Mouse (Mus musculus) lung, postnatal 10 days (tissue): Measurements from ENCODE around the gene Neurl1a.
"Not testable (repeated sequence)": the region's sequence is repeated elsewhere in the genome, so short reads cannot be mapped to it uniquely, and the experiment has no call there.

Experiments used
- DNase-seq: peaks from one replicate; pipeline ENCODE4 v3.0.0; 2021

Neurl1a gene

GRCm38 (mm10) chr19:47178431-47179271, at the start of gene Neurl1a:
TSS of gene Neurl1a (plus strand) at chr19:47178820.
- peak; percentile 39 for DNase-seq

GRCm38 (mm10) chr19:47128835-47129234, 49.8 kb upstream of the Neurl1a start:
- DNase-seq, result no peak

GRCm38 (mm10) chr19:47130551-47131125, 48.0 kb upstream of the Neurl1a start:
- DNase-seq, result no peak

- DNase-seq, result no peak
Measured at GRCm38 (mm10) chr19:47133161-47133560, 45.5 kb upstream of the Neurl1a start.

DNA sequence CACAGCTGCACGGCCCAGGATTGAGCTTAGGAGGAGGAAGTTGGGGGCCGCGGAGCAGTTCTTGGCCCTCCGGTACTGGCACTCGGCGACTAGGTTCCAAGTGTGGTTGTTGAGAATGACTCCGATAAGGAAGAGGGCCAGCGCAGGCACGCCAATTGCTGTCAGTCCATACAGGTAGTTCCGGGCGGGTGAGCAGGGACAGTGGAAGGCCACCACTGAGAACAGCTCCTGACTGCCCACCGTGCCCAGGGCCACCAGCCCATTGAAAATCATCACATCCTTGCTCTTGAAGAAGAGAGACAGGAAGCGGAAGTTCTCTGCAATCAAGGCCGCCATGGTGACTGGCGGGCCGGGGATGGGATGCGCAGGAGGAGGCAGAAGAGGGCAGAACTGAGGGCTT, 43.1 kb upstream of the Neurl1a start:
- DNase-seq, result no peak

DNA sequence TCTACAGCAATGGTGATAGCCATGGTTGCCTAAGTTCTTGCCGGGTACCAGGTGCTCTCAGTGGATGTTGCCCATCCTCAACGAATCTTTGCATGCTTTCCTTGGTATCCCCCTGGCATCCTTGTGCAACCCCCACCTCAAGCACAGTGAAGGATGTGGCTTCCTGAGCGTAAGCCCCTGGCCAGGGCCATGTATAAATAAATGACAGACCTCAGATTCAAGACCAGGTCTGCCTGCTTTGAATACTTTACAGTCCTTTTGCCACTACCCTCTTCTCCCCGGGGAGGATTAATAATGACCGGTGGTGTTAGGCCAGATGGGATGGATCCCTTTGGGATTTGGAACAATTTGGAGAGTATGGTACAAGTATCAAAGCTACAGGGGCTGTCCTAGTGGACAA, 42.5 kb upstream of the Neurl1a start:
- no peak for DNase-seq

DNA sequence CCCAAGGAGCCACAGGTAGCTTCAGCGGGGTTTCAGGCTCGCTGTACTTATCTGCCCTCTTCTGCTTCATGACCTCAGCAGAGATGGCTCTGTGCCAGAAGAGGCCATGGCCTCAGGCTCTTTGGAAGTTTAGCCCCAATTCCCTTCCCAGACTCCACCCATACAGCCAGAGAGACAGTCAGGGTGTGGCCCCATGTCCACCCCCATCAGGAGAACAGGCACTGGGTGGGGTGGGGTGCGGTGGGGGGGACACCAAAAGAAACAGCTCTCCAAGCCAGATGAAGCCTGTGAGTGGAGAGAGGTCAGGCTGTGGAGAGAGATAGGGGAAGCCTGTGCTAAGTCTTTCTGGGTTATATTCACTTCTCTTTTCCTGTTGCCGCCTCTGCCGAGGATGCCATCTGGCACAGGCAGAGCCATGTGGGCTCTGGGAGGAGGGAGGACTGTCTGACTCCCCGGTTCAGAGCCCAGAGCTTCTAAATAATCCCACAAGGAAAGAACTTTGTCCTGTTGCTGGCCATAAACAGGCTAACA, 41.5 kb upstream of the Neurl1a start:
- peak; percentile 68 for DNase-seq

DNA sequence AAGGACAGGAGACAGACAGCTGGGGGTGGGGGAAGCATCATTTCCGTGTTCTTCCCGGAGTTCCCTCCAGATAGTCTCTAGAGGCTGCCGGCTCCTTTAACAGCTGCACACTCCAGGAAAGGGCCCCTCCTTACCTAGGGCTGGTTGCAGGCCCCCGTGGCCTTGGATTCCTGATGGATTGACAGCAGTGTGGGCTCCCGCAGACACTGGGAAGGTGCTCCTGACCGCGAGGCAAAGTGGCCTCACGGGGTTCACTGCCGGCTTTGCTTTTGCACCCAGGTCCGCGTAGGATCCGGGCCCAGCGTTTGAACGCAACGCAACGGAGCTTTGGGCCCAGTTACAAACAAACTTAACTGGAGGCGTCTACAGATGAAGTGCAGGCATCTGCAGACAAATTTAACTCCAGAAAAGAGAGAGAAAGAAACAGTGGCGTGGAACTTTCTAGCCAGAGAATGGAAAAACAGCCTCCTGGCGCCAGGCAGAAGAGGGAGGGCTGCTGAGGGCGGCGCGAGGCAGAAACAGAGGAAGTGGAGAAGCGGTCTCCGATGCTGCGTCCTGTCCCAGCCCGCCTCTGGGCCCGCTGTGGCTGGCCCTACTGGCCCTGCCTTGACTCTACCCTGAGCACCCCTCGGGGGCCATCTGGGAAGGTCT, 40.7 kb upstream of the Neurl1a start, which contains the start of gene Calhm2:
Gene Calhm2 (minus strand): TSS at position 524 of the 651 bp plus-strand sequence.
- peak; percentile 84 for DNase-seq

GRCm38 (mm10) chr19:47139611-47140010, 39.0 kb upstream of the Neurl1a start:
- DNase-seq, result not testable (repeated sequence)

DNA sequence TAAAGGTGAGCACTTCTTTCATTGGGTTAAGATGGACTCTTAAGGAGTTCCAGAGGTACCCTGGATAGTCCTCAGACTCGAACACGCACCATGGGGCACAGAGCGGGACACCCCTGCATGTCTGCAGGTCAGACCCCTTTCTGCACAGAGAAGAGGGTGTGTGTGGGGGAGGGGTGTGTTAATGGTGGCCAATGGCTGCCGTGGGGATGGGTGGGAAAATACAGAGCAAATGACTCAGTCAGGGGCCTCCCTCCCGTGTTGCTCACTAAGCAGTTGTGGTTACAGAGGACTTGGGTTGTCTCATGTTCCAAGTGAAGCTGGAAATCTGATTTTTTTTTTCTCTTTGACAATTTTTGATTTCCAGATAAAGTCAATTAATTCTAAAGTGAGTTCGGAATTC, 36.2 kb upstream of the Neurl1a start:
- DNase-seq, result no peak

DNA sequence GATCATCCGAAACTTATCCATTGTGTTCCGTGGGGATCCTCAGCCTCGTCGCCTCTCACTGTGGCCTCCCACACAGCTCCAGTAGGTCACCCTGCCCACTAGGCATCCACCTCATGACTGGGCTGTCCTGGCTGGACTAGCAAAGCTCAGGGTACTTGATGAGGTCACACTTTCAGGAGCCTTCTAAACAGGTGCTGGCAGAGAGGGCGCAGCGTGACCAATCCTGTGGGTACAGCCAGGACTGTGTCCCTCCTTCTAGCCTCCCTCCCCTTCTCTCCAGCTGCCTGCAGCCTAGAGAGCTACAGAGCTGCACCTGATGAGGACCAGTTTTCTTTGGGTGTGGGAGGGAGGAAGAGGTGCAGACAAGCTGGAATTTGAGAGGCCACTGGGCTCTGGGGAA, 34.5 kb upstream of the Neurl1a start, which contains the start of gene Calhm1:
Gene Calhm1 (minus strand): TSS at position 101 of the 400 bp plus-strand sequence.
- no peak for DNase-seq

- no peak for DNase-seq
Measured at GRCm38 (mm10) chr19:47148267-47148847, 30.3 kb upstream of the Neurl1a start.

DNA sequence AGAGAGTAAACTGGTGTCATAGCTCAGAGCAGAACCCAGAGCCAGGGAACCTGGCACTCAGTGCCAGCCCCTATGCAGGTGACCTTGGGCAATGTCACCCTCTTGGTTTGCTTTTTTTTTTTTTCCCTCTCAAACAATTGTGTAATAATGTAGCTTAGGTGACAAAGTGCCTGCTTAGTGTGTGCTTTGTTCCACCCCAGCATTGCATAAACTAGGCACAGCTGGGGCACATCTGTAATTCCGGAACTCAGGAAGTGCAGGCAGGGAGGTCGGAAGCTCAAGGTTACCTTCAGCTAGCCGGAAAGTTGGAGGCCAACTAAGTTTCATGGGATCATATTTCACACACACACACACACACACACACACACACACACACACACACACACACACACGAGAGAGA, 28.8 kb upstream of the Neurl1a start:
- no peak for DNase-seq

GRCm38 (mm10) chr19:47151332-47152061, 27.1 kb upstream of the Neurl1a start:
- DNase-seq, result no peak

- DNase-seq, result no peak
Measured at GRCm38 (mm10) chr19:47152062-47152369, 26.6 kb upstream of the Neurl1a start.

GRCm38 (mm10) chr19:47153767-47154166, 24.9 kb upstream of the Neurl1a start:
- no peak for DNase-seq

DNA sequence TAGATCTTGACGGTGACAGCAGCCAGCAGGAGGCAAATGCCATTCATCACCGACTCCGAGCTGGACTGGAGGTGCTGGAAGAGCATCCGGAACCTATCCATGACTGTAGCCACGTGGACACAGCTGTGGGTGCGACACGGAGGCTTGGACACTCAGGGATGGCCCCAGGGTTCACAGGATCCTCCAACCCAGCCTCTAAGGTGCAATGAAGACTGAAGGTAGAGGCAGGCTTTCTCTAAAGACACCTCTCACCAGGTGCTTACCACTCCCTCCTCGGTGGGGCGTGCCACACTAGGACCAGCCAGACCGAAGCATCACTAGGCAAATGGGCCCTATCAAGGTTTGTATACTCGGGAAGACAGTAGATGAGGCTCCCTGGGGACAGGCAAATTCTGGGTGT, 21.0 kb upstream of the Neurl1a start, which contains the start of gene Calhm3:
Gene Calhm3 (minus strand): TSS at position 101 of the 400 bp plus-strand sequence.
- no peak for DNase-seq

- no peak for DNase-seq
Measured at GRCm38 (mm10) chr19:47161669-47162068, 17.0 kb upstream of the Neurl1a start.

DNA sequence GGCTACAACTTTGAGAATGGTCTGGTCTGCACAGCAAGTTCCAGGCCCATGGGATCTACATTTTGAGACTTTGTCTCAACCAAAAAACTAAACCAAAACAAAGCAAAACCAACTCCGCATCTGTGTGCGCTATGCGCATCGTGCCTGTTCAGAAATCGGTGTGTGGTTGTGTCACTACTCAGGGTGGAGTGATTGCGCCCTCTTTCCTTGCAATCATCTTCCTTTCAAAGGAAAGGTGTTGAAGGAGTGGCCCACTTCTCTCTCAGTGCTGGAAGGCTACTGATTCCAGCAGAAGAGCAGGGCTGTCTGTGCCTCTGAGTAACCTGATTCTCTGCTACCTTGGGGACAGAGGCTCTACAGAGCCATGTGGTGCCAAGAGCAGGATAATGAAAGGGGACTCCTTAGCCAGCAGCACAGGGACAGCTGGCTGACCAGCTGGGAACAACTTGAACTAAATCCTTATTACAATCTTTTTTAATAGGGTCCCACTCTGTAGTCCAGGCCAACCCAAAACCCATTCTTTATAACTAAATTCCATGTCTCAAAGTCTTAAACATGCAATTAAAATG, 15.4 kb upstream of the Neurl1a start:
- DNase-seq, result no peak

DNA sequence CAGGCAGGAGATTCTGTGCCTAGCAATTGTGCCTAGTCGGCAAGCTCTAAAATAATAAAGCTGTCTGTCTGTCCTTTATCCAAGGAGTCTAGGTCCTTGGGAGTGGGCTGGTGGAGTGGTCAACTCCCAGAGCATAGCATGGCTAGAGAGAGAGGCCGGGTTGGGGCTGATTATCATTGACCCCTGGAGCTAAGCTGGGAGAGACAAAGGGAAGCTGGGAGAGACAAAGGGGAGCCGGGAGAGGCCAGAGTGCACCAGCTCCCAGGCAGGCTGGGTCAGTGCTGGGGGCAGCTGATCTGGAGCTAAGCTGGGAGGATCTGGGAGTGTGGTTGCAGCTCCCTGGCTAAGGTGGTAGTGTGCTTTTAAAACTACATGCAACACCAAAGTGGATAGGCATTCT, 11.9 kb upstream of the Neurl1a start:
- no peak for DNase-seq

DNA sequence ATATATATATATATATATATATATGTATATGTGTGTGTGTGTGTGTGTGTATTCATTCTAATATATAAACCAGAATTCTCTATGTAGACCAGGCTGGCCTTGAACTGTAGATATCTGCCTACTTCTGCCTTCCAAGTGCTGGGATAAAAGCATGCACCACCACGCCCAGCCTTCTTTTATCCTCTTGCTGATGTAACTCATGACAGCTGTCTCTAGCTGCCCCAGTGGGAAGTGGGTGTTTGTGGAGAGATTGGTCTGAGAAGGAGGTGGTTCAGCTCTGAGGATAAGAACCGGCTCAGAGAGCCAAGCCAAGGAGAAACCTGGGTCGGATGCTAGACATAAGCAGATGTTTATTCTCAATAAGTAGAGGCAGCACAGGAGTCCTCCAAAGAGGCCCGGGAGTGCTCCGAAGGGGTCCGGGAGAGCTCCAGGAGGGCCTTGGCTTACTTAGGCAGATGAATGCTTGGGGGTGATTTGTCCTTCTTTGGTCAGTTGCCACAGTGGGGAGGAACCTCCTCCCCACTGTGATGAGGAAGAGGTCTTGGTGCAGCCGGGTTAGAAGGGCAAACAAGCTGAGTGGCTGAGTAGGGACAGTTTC, 10.9 kb upstream of the Neurl1a start:
- no peak for DNase-seq

DNA sequence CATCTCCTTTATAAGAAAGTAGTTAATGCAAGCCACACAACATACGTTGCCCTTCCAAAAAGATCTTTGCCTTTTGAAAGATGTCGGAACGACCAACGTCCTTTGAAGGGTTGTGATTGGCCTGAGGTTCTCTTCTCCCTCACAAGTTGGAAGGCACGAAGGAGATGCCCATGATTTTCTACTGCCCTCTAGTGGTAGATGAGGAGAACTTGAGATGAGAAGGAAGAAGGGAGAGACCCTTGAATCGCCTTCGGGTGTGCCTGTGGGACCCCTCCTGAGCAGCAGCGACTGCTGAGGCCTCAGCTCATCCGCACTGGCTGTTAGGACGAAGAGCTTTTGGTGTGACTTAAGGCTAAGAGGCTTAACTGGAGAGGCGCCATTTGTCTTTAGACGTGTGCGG, 10.4 kb upstream of the Neurl1a start:
- peak; percentile 50 for DNase-seq
